ENCODE assay signal across 8 mouse cellular contexts in genomic region chr13:99514917-99515591, GRCm38 (mm10). TPM values are rescaled to one million over a fixed set of nuclear protein-coding genes. Genes with fewer than 3 reads are reported as not detected.
DNase-seq lines count a peak whose midpoint lies in the region; ATAC-seq and TF ChIP-seq lines count a peak whose summit lies in the region.

No protein-coding gene starts in this region.

- no peaks in the 10 kb centered on the region for H3K9me3 ChIP-seq in forebrain, postnatal 0 days (ENCODE audit: low read length)
- H3K9me3 ChIP-seq in lung, postnatal 0 days (ENCODE audit: low read length): no peaks in the 10 kb centered on the region

- H3K4me2 ChIP-seq in forebrain, postnatal 0 days (ENCODE audit: low read depth): peak overlapping the region; percentile 79
- peak overlapping the region; percentile 86 for H3K4me2 ChIP-seq in lung, postnatal 0 days (replicated peaks; ENCODE audit: low read depth, low read length)

- peak overlapping the region; percentile 84 for H3K4me3 ChIP-seq in cerebellum, adult 2 months (replicated peaks; ENCODE audit: insufficient read depth, low read depth, low read length)
- peak overlapping the region; percentile 80 for H3K4me3 ChIP-seq in forebrain, postnatal 0 days (ENCODE audit: low read depth, low read length)
- peak overlapping the region; percentile 56 for H3K4me3 ChIP-seq in lung, postnatal 0 days (ENCODE audit: low read depth, low read length)

- peak overlapping the region; percentile 95 for H3K9ac ChIP-seq in forebrain, postnatal 0 days
- H3K9ac ChIP-seq in lung, postnatal 0 days (replicated peaks; ENCODE audit: low read depth): peak overlapping the region; percentile 23; the same call in 1 of the 2 replicates

- peak; percentile 95 for DNase-seq in MN1 (ENCODE audit: low spot score)
- peak; percentile 91 for DNase-seq in cerebellum, adult 2 months
- DNase-seq in forebrain, postnatal 0 days: peak; percentile 91
- DNase-seq in heart, postnatal 25 days (ENCODE audit: low spot score): peak; percentile 64
- DNase-seq in layer of hippocampus, adult 8-10 months (ENCODE audit: low spot score in 2 of 2): peak; percentile 52 to 70
- DNase-seq in lung, postnatal 0 days (ENCODE audit: low spot score): peak; percentile 87
- peak; percentile 88 for DNase-seq in retina, embryonic 14.5 days (ENCODE audit: low spot score)
- no peak for DNase-seq in spleen, postnatal 4 days (ENCODE audit: low spot score in 2 of 2)

- peak overlapping the region; percentile 97 for H3K27ac ChIP-seq in cerebellum, adult 2 months (ENCODE audit: insufficient read depth, low read length)
- peak overlapping the region; percentile 98 for H3K27ac ChIP-seq in forebrain, postnatal 0 days (ENCODE audit: low read depth, low read length)
- no peak overlapping the region for H3K27ac ChIP-seq in lung, postnatal 0 days (ENCODE audit: low read length)

- intact Hi-C loops in heart, postnatal 25 days (cut with DNase I): loop anchor here (5.0 kb wide), 1 partner anchor 322 kb away; no protein-coding TSS in a partner anchor

- peak; percentile 48; the same call in 1 of the 2 replicates for TF ChIP-seq POLR2A in cerebellum, adult 2 months (IDR thresholded peaks at IDR 0.05; ENCODE audit: borderline replicate concordance, insufficient read depth, low read length)

- ATAC-seq in forebrain, postnatal 0 days: peak; percentile 64
- ATAC-seq in lung, postnatal 0 days: peak; percentile 80

- no peaks in the 10 kb centered on the region; the same call in 1 of the 2 replicates for H3K36me3 ChIP-seq in forebrain, postnatal 0 days (ENCODE audit: insufficient read depth)
- no peaks in the 10 kb centered on the region for H3K36me3 ChIP-seq in lung, postnatal 0 days (ENCODE audit: insufficient read depth, low read length)

- no peaks in the 10 kb centered on the region for H3K27me3 ChIP-seq in cerebellum, adult 2 months (ENCODE audit: control insufficient read depth, insufficient read depth, low read length)
- H3K27me3 ChIP-seq in forebrain, postnatal 0 days (ENCODE audit: insufficient read depth, low read length): no peaks in the 10 kb centered on the region
- H3K27me3 ChIP-seq in lung, postnatal 0 days (replicated peaks; ENCODE audit: insufficient read depth, low read length): no peaks in the 10 kb centered on the region

- under 1% methylated on average over 47 of the region's 48 CpGs for WGBS in cerebellum, adult 2 months
- under 1% methylated on average over 48 of the region's 48 CpGs for WGBS in forebrain, postnatal 0 days
- WGBS in lung, postnatal 0 days: 2% methylated on average over 32 of the region's 48 CpGs

- peaks cover 8% of the 10 kb centered on the region for H3K4me1 ChIP-seq in cerebellum, adult 2 months (ENCODE audit: control insufficient read depth, insufficient read depth, low read length)
- peaks cover 18% of the 10 kb centered on the region for H3K4me1 ChIP-seq in forebrain, postnatal 0 days (ENCODE audit: insufficient read depth)
- no peaks in the 10 kb centered on the region for H3K4me1 ChIP-seq in lung, postnatal 0 days (ENCODE audit: insufficient read depth, low read depth, low read length)

- TF ChIP-seq CTCF in cerebellum, adult 2 months (IDR thresholded peaks at IDR 0.05; ENCODE audit: borderline replicate concordance, insufficient read depth, low read depth, low read length): no peak
- TF ChIP-seq CTCF in forebrain, postnatal 0 days (IDR thresholded peaks at IDR 0.05; ENCODE audit: low read depth): peak; percentile 60
- peak; percentile 53 for TF ChIP-seq CTCF in lung, postnatal 0 days (IDR thresholded peaks at IDR 0.05)

- no peak for TF ChIP-seq EP300 in lung, postnatal 0 days (IDR thresholded peaks at IDR 0.05)

RNA-seq across cellular contexts. Expression of gene Map1b, which starts 1.3 kb away (rescaled TPM):
- 155 and 166 TPM in 2 replicates for polyA plus RNA-seq in cerebellum, adult 2 months (2012; rRNA removed)
- 589 and 781 TPM in 2 replicates for total RNA-seq in forebrain, postnatal 0 days (2014; rRNA removed)
- polyA plus RNA-seq in forebrain, postnatal 0 days (2015; fragmentation: Nextera tagmentation; extraction: Ambion mirVana): 1,169 and 2,082 TPM in 2 replicates
- 10 to 100 TPM; 12.4 to 14.9 TPM for total RNA-seq in heart, postnatal 25 days (2021)
- total RNA-seq in layer of hippocampus, adult 8-10 months (2022): 100 to 1,000 TPM; 617 to 716 (median 673) TPM
- 31.2 and 39.1 TPM in 2 replicates for polyA plus RNA-seq in lung, postnatal 0 days (2015; fragmentation: Nextera tagmentation; extraction: Ambion mirVana)

Comparison
In these comparisons a context has a peak if more than half of its experiments do, and no peak if none do; other contexts are left out.
1. DNase-seq: peak in MN1 (single experiment), cerebellum, adult 2 months (2 of 2), forebrain, postnatal 0 days (single experiment), heart, postnatal 25 days (single experiment), layer of hippocampus, adult 8-10 months (2 of 2), lung, postnatal 0 days (single experiment) and retina, embryonic 14.5 days (single experiment); none in spleen, postnatal 4 days (0 of 2).
2. RNA of gene Map1b, which starts 1.3 kb away (total RNA-seq): 589 to 781 TPM in forebrain, postnatal 0 days and 617 to 716 TPM in layer of hippocampus, adult 8-10 months; 12.4 to 14.9 TPM in heart, postnatal 25 days; every median in the first group is over 10 times any median in the second.
3. Peak in every context shown above with its lines, with median percentiles within 50 percentile points of each other: H3K4me3 ChIP-seq.